Mouse (Mus musculus) hindlimb bud, embryonic 11.5 days (tissue): ENCODE results near the gene Tmx4.

ENCODE experiments used
- DNase-seq: peaks from one replicate; pipeline ENCODE4 v3.0.0-alpha.2; 2012; ENCODE audit warnings: low read depth, low spot score; ENCODE audit errors: extremely low spot score

Tmx4 gene

GRCm38 (mm10) chr2:134559422-134559821 lies 84.5 kb downstream of the Tmx4 start:
- no peak for DNase-seq

GRCm38 (mm10) chr2:134554221-134554727 lies 89.7 kb downstream of the Tmx4 start, which contains the start of gene Hao1:
Gene Hao1 (minus strand): TSS chr2:134554368.
- DNase-seq, result no peak

- no peak for DNase-seq
Measured at GRCm38 (mm10) chr2:134552358-134552757, 91.6 kb downstream of the Tmx4 start.

GRCm38 (mm10) chr2:134549770-134550169 lies 94.2 kb downstream of the Tmx4 start:
- no peak for DNase-seq

- no peak for DNase-seq
Measured at GRCm38 (mm10) chr2:134545116-134545515, 98.8 kb downstream of the Tmx4 start.

- no peak for DNase-seq
Measured at GRCm38 (mm10) chr2:134544321-134545065, 99.5 kb downstream of the Tmx4 start.
